Mouse (Mus musculus): ENCODE results near the gene Ing3. TPM values are rescaled to one million over a fixed set of nuclear protein-coding genes. Genes with fewer than 3 reads are reported as not detected.
A peak's percentile ranks its signal among the peaks of the same experiment; 100 is the strongest.

Ing3 gene
- polyA plus RNA-seq, 1 experiment: 15.9 TPM

DNA sequence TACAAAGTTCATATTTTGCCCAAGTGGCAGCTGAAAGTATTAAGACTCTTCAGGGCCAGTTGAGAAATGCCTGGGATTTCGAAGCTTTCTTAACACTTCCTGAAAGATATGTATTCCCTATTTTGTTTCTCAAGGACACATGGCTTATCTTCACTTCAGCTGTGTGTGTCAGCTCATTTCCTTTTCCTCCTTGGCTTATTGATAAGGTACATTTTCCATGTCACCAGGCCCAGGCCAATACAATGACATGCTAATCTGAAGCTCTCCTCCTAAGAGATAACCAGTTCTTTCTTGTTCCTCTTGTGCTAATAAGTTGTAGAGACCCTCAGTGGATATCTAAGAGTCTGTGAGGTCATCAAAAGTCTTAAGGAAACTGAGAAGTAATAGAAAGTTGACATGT lies 31.7 kb downstream of the Ing3 start:
- WGBS: 84% methylated on average over 1 of the region's 1 CpGs
- H3K4me1 ChIP-seq (replicated peaks; ENCODE audit: control insufficient read depth, insufficient read depth, low read length): no peaks in the 10 kb centered on the region

DNA sequence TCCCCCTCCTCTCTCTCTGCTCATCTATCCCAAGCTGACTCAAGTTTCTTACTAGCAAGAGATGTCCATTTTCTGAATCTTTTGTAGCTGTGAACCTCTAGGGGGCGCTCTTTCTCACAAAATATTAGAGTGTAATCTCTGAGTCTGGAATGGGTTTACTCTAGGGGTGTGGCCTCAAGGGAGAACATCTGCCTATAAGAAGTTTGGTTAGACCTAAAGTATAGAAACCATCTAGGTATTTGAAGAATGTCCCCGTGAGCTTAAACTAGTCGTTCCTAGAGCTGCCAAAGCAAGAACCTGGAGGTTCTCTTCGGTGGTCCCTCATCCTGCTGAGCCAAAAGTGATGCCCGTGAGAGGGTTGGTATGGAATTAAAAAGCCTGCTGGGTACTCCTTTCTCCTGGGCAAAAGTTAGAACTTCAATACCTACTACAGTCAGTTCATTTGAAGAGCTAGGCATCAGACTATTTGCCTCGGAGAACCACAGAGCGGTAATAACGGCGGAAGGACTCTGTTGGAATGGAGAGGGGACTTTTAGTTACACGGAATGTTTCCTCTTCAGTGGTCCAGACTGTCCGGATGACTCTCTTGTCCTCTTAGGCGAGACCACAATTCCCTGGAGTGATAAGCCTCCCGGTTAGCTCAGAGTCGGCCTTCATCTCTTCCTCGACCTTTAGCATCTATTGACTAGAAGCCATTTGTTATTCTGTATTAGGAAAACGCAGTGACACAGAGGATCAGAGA lies 35.8 kb downstream of the Ing3 start:
- H3K4me1 ChIP-seq (replicated peaks; ENCODE audit: control insufficient read depth, insufficient read depth, low read length): no peaks in the 10 kb centered on the region
- DNase-seq: peak; percentile 18
- no peak overlapping the region for H3K4me3 ChIP-seq (ENCODE audit: control insufficient read depth, insufficient read depth, low read length)
- no peaks in the 10 kb centered on the region for H3K36me3 ChIP-seq (ENCODE audit: control insufficient read depth, insufficient read depth, low read length)
- TF ChIP-seq POLR2A (IDR thresholded peaks at IDR 0.05; ENCODE audit: control insufficient read depth, extremely low read depth, insufficient read depth, low read length, poor library complexity): no peak
- 10% methylated on average over 16 of the region's 16 CpGs for WGBS
- no peak overlapping the region for H3K27ac ChIP-seq (ENCODE audit: control insufficient read depth, insufficient read depth, low read length)
- H3K27me3 ChIP-seq (ENCODE audit: control insufficient read depth, insufficient read depth, low read length): peaks cover 9% of the 10 kb centered on the region

More for the DNA sequence above, 31.7 kb downstream of the Ing3 start:
- no peaks in the 10 kb centered on the region for H3K36me3 ChIP-seq (ENCODE audit: control insufficient read depth, insufficient read depth, low read length)
- no peak for DNase-seq
- peaks cover 3% of the 10 kb centered on the region for H3K27me3 ChIP-seq (ENCODE audit: control insufficient read depth, insufficient read depth, low read length)
- H3K27ac ChIP-seq (ENCODE audit: control insufficient read depth, insufficient read depth, low read length): no peak overlapping the region
- no peak overlapping the region for H3K4me3 ChIP-seq (ENCODE audit: control insufficient read depth, insufficient read depth, low read length)
- no peak for TF ChIP-seq CTCF (IDR thresholded peaks at IDR 0.05; ENCODE audit: borderline replicate concordance, control insufficient read depth, extremely low read depth, insufficient read depth, low read length, poor library complexity)
- no peak for TF ChIP-seq POLR2A (IDR thresholded peaks at IDR 0.05; ENCODE audit: control insufficient read depth, extremely low read depth, insufficient read depth, low read length, poor library complexity)

DNA sequence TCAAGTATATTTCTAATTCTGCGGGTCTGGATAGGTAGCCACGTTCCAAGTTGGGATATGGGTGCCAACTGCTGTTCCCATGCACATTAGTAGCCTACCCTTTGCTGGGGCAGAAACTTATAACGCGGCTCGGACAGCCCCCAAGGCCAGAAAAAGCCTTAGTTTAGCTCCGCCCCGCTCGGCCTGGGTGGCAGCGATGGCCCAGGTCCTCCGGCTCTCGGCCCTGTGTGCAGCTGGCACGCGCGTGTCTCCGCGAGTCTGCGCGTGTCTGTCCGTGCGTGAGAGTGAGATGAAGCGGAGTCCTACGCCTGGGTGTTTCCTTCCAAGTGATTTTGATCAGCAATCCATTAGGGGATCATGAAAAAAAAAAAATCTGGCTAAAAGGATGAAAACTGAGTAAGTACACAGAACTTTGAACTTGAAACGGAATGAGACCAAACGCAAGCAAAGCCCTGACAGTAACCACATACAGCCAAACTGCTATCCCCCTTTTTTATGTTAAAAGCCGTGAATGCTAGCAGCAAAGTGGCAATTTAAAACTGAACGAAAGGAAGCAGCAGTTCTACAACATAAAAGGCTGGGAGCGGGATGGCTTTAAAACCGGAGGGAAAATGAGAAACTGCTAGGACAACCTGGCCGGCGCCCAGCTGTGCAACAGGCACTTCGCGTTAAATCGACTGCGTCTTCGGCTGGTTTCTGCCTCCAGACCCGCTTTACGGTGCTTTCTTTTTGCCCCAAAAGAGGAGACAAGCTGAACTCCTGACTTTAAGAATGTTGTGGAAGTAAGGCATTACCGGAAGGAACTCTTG lies 36.6 kb downstream of the Ing3 start, which contains the start of gene Cped1:
Gene Cped1, plus strand, starts transcription at position 185 of the 809 bp plus-strand sequence.
- Histone ChIP-seq H3K36me3 (ENCODE audit: control insufficient read depth, insufficient read depth, low read length) (no peaks in the 10 kb centered on the region), H3K27me3 (ENCODE audit: control insufficient read depth, insufficient read depth, low read length) (peaks cover 9% of the 10 kb centered on the region), H3K4me1 (replicated peaks; ENCODE audit: control insufficient read depth, insufficient read depth, low read length) (no peaks in the 10 kb centered on the region), H3K27ac (ENCODE audit: control insufficient read depth, insufficient read depth, low read length) (no peak within 1 kb of the TSS), H3K4me3 (ENCODE audit: control insufficient read depth, insufficient read depth, low read length) (no peak within 1 kb of the TSS)
- 1% methylated on average over 38 of the region's 38 CpGs for WGBS
- DNase-seq: no peak
- TF ChIP-seq CTCF (IDR thresholded peaks at IDR 0.05; ENCODE audit: borderline replicate concordance, control insufficient read depth, extremely low read depth, insufficient read depth, low read length, poor library complexity) (no peak), POLR2A (IDR thresholded peaks at IDR 0.05; ENCODE audit: control insufficient read depth, extremely low read depth, insufficient read depth, low read length, poor library complexity) (no peak)

DNA sequence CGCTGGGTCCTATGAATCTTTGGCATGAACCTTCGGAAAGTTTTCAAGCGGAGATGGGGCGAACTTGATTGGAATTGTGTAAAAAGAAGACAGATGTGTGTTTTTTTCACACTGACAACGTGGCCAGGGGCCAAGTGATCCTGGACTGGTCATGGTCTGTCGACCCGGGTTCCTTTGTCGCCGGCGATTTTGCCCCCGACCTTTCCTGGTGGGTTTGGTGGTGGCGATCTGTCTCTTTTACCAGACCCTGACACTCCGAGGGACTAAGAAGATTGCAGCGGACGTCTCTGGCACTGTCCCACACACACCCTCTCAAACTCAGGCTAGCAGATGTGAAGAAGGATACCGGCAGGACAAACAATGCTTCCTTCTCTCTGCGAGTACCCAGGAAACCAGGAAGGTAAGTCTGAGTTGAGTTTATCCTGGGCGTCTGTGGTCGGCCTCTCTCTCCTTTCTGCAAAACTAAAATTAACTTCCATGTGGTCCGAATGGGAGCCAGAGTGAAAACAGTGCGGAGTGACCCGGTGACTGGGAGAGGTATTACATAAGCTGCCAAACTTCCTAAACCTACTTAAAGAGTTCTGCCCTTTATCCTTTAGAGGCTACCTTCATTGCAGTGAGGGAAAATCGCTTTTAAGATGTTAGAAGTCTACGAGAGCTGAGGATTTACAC lies 37.4 kb downstream of the Ing3 start:
- WGBS: 25% methylated on average over 24 of the region's 24 CpGs
- Histone ChIP-seq H3K36me3 (ENCODE audit: control insufficient read depth, insufficient read depth, low read length) (no peaks in the 10 kb centered on the region), H3K27ac (ENCODE audit: control insufficient read depth, insufficient read depth, low read length) (no peak overlapping the region), H3K4me3 (ENCODE audit: control insufficient read depth, insufficient read depth, low read length) (no peak overlapping the region), H3K4me1 (replicated peaks; ENCODE audit: control insufficient read depth, insufficient read depth, low read length) (no peaks in the 10 kb centered on the region), H3K27me3 (ENCODE audit: control insufficient read depth, insufficient read depth, low read length) (peaks cover 9% of the 10 kb centered on the region)
- no peak for DNase-seq
- no peak for TF ChIP-seq CTCF (IDR thresholded peaks at IDR 0.05; ENCODE audit: borderline replicate concordance, control insufficient read depth, extremely low read depth, insufficient read depth, low read length, poor library complexity)
- TF ChIP-seq POLR2A (IDR thresholded peaks at IDR 0.05; ENCODE audit: control insufficient read depth, extremely low read depth, insufficient read depth, low read length, poor library complexity): no peak

DNA sequence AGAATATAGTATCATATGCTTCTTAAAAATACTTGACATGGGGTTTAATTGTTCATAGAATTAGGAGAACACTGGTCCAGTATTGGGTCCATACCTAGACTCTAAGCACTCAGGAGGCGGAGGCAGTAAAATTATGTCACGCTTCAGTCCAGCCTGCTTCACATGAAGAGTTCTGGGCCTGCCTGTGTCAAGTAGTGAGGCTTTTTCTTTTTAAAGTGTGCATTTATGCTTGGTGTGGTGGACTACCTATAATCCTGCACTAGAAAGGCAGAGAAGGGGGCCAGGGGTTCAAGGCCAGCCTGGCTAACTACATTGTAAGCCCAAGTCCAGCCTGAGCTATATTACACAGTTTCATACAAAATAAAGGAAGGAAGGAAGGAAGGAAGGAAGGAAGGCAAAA lies 38.2 kb downstream of the Ing3 start:
- Histone ChIP-seq H3K4me1 (replicated peaks; ENCODE audit: control insufficient read depth, insufficient read depth, low read length) (no peaks in the 10 kb centered on the region), H3K36me3 (ENCODE audit: control insufficient read depth, insufficient read depth, low read length) (no peaks in the 10 kb centered on the region), H3K4me3 (ENCODE audit: control insufficient read depth, insufficient read depth, low read length) (no peak overlapping the region)

DNA sequence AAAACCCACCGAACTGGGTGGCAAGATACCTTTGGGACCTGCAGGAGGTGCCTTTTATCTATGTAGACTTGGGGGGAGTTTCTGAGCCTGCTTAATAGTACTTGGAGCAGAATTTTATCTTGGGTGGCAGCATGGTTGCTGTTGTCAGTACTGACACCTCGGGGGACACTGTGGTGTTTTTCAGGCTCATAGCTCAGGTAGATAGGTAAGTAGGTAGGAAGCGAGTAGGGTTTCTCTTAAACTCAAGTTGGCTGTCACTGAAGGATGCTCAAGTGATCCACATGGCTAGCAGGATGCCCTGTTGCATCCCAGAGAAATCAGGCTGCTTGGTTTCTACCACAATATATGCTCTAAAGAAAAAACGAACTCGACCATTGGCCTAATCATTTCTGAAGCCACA lies 38.9 kb downstream of the Ing3 start:
- H3K27me3 ChIP-seq (ENCODE audit: control insufficient read depth, insufficient read depth, low read length): peaks cover 9% of the 10 kb centered on the region
- WGBS: 96% methylated on average over 5 of the region's 5 CpGs
- TF ChIP-seq POLR2A (IDR thresholded peaks at IDR 0.05; ENCODE audit: control insufficient read depth, extremely low read depth, insufficient read depth, low read length, poor library complexity) (no peak), CTCF (IDR thresholded peaks at IDR 0.05; ENCODE audit: borderline replicate concordance, control insufficient read depth, extremely low read depth, insufficient read depth, low read length, poor library complexity) (no peak)

More for the DNA sequence above, 38.2 kb downstream of the Ing3 start:
- 91% methylated on average over 2 of the region's 2 CpGs for WGBS
- no peak for DNase-seq
- Histone ChIP-seq H3K27me3 (ENCODE audit: control insufficient read depth, insufficient read depth, low read length) (peaks cover 9% of the 10 kb centered on the region), H3K27ac (ENCODE audit: control insufficient read depth, insufficient read depth, low read length) (no peak overlapping the region)
- TF ChIP-seq POLR2A (IDR thresholded peaks at IDR 0.05; ENCODE audit: control insufficient read depth, extremely low read depth, insufficient read depth, low read length, poor library complexity) (no peak), CTCF (IDR thresholded peaks at IDR 0.05; ENCODE audit: borderline replicate concordance, control insufficient read depth, extremely low read depth, insufficient read depth, low read length, poor library complexity) (no peak)

More for the DNA sequence above, 38.9 kb downstream of the Ing3 start:
- Histone ChIP-seq H3K4me3 (ENCODE audit: control insufficient read depth, insufficient read depth, low read length) (no peak overlapping the region), H3K4me1 (replicated peaks; ENCODE audit: control insufficient read depth, insufficient read depth, low read length) (no peaks in the 10 kb centered on the region), H3K36me3 (ENCODE audit: control insufficient read depth, insufficient read depth, low read length) (no peaks in the 10 kb centered on the region), H3K27ac (ENCODE audit: control insufficient read depth, insufficient read depth, low read length) (no peak overlapping the region)
- no peak for DNase-seq

Data from thymus, adult 2 months (tissue).